Mouse (Mus musculus): ENCODE data around the gene Agbl4.
"Not testable (repeated sequence)": the region's sequence is repeated elsewhere in the genome, so short reads cannot be mapped to it uniquely, and the experiment has no call there.

Agbl4 gene

GRCm38 (mm10) chr4:110916565-110916964 is 519.1 kb downstream of the Agbl4 start:
- DNase-seq (ENCODE audit: low read depth), result no peak

- DNase-seq (ENCODE audit: low read depth), result no peak
These were observed 523.6 kb downstream of the Agbl4 start for GRCm38 (mm10) chr4:110921013-110921412.

- DNase-seq (ENCODE audit: low read depth), result no peak
These were observed 604.2 kb downstream of the Agbl4 start for GRCm38 (mm10) chr4:111001641-111002040.

- DNase-seq (ENCODE audit: low read depth), result no peak
These were observed 607.4 kb downstream of the Agbl4 start for GRCm38 (mm10) chr4:111004719-111005479.

- no peak for DNase-seq (ENCODE audit: low read depth)
These were observed 621.9 kb downstream of the Agbl4 start for GRCm38 (mm10) chr4:111019376-111019775.

- no peak for DNase-seq (ENCODE audit: low read depth)
These were observed 669.9 kb downstream of the Agbl4 start for GRCm38 (mm10) chr4:111067330-111067729.

GRCm38 (mm10) chr4:111073738-111074497 is 676.5 kb downstream of the Agbl4 start:
- DNase-seq (ENCODE audit: low read depth), result no peak

- no peak for DNase-seq (ENCODE audit: low read depth)
These were observed 677.3 kb downstream of the Agbl4 start for GRCm38 (mm10) chr4:111074701-111075154.

- no peak for DNase-seq (ENCODE audit: low read depth)
These were observed 680.3 kb downstream of the Agbl4 start for GRCm38 (mm10) chr4:111077810-111078209.

GRCm38 (mm10) chr4:111085330-111085729 is 687.9 kb downstream of the Agbl4 start:
- no peak for DNase-seq (ENCODE audit: low read depth)

GRCm38 (mm10) chr4:111136217-111137147 is 739.0 kb downstream of the Agbl4 start:
- no peak for DNase-seq (ENCODE audit: low read depth)

- no peak for DNase-seq (ENCODE audit: low read depth)
These were observed 750.3 kb downstream of the Agbl4 start for GRCm38 (mm10) chr4:111147748-111148147.

- DNase-seq (ENCODE audit: low read depth), result no peak
These were observed 758.4 kb downstream of the Agbl4 start for GRCm38 (mm10) chr4:111155859-111156258.

- DNase-seq (ENCODE audit: low read depth), result no peak
These were observed 784.0 kb downstream of the Agbl4 start for GRCm38 (mm10) chr4:111181478-111181877.

GRCm38 (mm10) chr4:111200100-111200499 is 802.6 kb downstream of the Agbl4 start:
- no peak for DNase-seq (ENCODE audit: low read depth)

GRCm38 (mm10) chr4:111215191-111215762 is 817.8 kb downstream of the Agbl4 start:
- no peak for DNase-seq (ENCODE audit: low read depth)

GRCm38 (mm10) chr4:111219030-111219429 is 821.6 kb downstream of the Agbl4 start:
- not testable (repeated sequence) for DNase-seq (ENCODE audit: low read depth)

- not testable (repeated sequence) for DNase-seq (ENCODE audit: low read depth)
These were observed 822.1 kb downstream of the Agbl4 start for GRCm38 (mm10) chr4:111219543-111219942.

GRCm38 (mm10) chr4:111233849-111234248 is 836.4 kb downstream of the Agbl4 start:
- no peak for DNase-seq (ENCODE audit: low read depth)

GRCm38 (mm10) chr4:111251917-111252316 is 854.5 kb downstream of the Agbl4 start:
- DNase-seq (ENCODE audit: low read depth), result no peak

GRCm38 (mm10) chr4:111255499-111255898 is 858.0 kb downstream of the Agbl4 start:
- no peak for DNase-seq (ENCODE audit: low read depth)

GRCm38 (mm10) chr4:111256931-111257330 is 859.5 kb downstream of the Agbl4 start:
- DNase-seq (ENCODE audit: low read depth), result no peak

Data from c-Kit-positive CD71-negative TER-119-negative erythroid progenitor cells, embryonic 14.5 days (primary cell).